Mouse (Mus musculus) mature B cell (primary cell): ENCODE data around the gene Mx1.

Source experiments
- in situ Hi-C: fragments of 300-500 bp; cut with MboI; formaldehyde crosslinking; loops from 2 replicates; pipeline ENCODE4 v1.14.3; 2019

Mx1 gene

GRCm38 (mm10) chr16:97443670-97444263 is 18.9 kb downstream of the Mx1 start:
- in situ Hi-C loops = no loop called here

- in situ Hi-C loops = no loop called here
Measured at GRCm38 (mm10) chr16:97441967-97442366, 20.7 kb downstream of the Mx1 start.

DNA sequence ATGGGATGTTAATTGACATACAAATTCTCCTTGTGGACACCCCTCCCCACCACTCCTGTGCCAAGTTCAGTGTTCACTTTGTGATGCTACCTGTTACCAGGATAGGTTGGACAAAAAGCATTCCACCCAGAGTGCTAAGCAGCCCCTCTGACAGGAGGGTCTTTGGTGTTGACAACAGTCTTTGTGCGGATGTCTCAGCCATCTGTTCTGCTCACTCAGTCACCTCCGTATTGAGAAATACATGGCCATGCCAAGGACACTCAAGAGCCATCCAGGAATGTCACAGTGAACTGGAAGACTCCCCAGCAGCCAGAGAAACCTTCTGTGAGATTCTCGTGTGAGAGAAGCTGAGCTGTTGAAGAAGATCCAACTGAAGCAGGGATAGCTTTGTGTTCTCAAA is 24.5 kb downstream of the Mx1 start:
- in situ Hi-C loops = no loop called here

GRCm38 (mm10) chr16:97437448-97438056 is 25.2 kb downstream of the Mx1 start:
- in situ Hi-C loops = no loop called here

- in situ Hi-C loops = no loop called here
Measured at GRCm38 (mm10) chr16:97434206-97434605, 28.5 kb downstream of the Mx1 start.

DNA sequence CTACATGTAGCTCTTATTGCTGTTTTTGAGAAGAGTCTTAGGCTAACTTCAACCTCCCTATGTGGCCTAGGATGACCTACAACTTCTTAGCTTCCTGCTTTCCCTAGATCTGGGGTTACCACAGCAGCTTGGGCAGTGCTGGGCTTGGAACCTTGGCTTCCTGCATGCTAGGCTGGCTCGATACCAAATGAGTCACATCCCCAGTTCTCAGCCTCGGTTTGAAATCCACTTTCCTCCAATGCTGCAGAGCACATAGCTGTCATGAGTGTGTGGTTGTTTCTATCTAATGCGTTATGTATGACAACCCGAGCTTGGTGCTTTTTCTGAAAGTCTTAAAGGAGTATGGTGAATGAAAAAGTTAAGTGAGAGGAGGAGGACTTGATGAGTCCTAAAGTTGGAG is 31.4 kb downstream of the Mx1 start:
- in situ Hi-C loops = no loop called here

DNA sequence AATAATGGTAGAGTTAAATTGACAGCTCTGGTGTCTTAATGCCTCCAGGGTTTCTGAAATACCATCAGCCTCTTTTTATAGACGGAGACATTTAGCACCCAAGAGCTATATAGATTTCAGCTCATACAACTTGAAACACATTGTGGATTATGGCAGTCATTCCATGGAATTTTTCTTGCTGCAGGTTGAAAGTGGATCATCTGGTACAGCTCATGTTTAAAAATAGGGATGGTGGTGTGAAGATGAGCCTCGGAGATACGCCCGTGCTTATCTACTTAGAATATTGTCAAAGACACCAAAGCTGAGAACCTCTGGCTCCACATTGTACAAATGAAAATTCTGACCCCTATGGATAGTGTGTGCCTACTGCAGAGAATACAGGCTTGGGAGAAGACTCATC is 32.6 kb downstream of the Mx1 start:
- in situ Hi-C loops = no loop called here

GRCm38 (mm10) chr16:97428026-97428425 is 34.7 kb downstream of the Mx1 start:
- in situ Hi-C loops = no loop called here

- in situ Hi-C loops = no loop called here
Measured at GRCm38 (mm10) chr16:97423627-97424026, 39.1 kb downstream of the Mx1 start.

DNA sequence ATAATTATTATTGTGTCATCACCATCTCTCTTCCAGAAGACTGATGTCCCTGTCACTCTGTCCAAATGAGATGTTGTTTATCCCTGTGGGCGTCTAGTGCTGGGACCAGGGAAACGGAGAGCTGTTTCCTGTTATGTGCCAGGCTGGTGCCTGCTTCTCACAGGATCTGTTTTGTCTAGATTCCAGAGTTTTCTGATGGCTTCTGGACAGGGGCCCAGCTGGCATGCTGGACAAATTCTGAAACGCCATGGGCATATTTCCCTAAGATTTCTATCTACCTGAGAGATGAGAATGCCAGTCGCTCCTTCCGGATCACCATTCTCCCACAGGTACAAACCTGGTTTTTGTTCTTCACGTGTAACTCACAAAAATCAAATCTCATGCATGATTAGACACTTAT is 41.0 kb downstream of the Mx1 start:
- in situ Hi-C loops = no loop called here

GRCm38 (mm10) chr16:97418749-97419453 is 43.8 kb downstream of the Mx1 start:
- in situ Hi-C loops = no loop called here

DNA sequence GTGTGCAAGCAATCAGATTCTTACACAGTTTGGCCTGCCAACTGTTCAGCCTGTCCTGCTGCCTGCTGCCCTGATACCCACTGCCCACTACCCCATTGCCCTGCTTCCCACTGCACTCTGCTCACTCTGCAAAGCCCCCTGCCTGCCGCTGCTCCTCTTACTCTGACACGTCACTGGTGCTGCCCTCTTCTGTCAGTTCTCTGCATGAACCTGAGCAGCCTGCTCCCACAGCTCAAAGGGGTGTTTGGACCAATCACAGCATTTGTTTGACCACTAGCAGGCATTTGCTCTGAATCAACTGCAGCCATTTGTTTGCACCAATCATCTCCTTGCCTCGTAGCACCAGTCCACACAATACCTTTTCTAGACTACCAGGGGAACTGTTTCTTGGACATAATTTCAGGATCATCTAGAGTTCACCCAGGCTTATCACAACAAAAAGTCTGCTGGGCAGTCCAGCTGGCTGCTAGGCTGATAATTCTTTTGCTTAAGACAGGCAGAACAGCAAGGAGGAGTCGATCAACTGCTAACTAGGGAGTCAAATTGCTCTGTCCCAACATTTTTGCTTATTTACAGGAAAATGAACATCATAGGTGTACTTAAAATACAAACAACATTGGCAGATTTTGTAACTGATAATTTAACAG is 44.7 kb downstream of the Mx1 start:
- in situ Hi-C loops = no loop called here

DNA sequence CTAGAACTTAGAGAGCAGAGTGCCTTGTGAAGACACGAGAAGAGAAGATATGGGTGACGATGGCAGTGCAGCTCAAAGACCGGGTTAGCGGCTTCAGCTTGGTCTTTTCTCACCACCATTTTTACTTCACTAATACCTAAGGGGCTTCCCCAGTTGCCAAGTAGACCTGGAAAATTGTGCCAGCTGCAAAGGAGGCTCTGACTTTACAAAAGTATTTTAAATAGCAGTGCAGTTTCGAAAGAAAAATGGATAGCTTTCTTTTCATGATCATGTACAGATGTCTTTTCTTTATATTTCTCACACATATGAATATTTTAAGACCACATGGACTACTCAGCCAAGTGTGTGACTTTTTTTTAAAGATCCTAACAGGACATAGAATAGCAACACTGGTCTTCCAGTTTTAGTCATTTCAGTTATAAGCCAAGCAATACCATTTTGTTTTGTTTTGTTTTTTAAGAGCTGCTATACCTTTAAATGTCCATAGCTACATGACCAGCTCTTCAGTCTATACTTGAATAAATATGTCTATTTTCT is 57.2 kb downstream of the Mx1 start:
- in situ Hi-C loops = no loop called here

DNA sequence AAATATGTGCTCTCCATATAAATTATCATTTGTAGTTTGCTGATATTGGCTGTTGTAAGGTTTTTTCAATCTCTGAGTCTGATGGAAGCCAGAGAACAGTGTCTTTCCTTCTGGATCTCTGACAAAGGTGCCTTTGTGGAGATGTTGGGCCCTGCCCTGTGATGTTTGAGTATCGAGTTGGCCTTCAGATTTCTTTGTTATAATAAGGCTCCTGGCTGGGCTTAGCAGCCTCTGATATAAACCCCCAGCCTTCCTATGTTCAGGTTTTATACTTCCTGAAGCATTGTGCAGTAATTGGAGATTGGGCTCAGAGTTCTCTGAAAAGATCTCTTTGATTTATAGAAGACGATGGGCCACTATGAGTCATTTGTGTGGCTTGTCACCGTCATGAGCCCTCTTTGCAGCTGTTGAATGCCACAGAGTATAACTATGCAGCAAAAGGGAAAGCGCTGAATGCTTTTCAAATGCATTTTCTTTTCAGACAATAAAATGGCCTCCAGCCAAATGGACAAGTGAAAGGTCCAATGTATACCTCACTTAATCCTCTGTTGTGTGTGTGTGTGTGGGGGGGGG is 60.4 kb downstream of the Mx1 start:
- in situ Hi-C loops = no loop called here

GRCm38 (mm10) chr16:97401741-97402140 is 61.0 kb downstream of the Mx1 start:
- in situ Hi-C loops = no loop called here

DNA sequence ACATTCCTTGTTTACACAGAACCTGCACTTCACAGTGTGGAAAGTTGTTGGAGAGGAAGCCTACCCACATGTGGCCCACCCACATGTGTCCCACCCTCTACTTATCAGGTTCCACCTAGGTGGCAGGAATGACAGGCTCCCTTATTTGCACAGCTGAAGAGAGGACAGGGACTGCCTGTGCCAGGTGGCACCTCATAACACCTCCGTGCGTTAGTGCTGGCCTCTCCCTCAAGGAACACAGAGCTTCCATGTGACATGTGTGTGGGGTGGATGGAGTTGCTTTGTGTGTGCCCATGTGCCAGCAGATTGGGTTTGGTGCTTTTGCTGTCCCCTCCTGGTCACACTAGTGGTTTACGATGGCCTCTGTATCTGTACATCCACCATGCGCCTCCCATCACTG is 62.7 kb downstream of the Mx1 start:
- in situ Hi-C loops = no loop called here

DNA sequence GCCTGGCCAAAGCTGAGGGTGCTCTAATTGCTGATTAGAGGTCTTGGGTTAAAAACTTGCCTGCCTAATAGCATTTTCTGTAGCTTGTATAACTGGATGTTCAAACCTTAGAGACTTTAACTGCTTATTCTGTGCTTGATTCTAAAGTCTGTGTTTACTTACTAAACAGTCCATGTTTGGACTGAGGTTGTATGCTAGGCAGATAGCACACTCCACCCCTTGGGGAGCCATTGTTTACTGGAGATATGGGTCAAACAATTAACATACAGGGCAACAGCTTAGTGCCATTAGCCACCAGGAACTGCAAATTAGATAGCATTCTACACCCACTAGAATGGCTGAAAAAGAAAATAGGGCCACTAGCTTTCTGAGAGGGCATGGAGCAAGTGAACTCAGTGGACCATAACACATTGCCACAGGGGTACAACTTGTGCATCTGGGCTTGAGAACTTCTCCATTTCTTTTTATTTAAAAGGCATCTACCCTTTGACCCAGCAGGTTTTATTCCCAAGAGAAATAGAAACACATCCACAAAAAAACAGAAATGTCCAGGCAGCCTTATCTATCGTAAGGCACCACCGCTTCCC is 64.7 kb downstream of the Mx1 start:
- in situ Hi-C loops = no loop called here
